Mouse (Mus musculus) forebrain, embryonic 15.5 days (tissue): ENCODE measurements around the gene C6. TPM values are rescaled to one million over a fixed set of nuclear protein-coding genes. Genes with fewer than 3 reads are reported as not detected.

Experiments
- ATAC-seq: fragments of 200-750 bp; cut with Nextera tagmentation; replicated peaks from 2 replicates; pipeline ENCODE4 v1.8.0; 2017; ENCODE audit warnings: mild to moderate bottlenecking, moderate TSS enrichment, moderate library complexity
- H3K27ac ChIP-seq: fragments of 300-500 bp; sonication (generic); replicated peaks from 2 replicates; pipeline ENCODE4 v1.5.1; 2015; ENCODE audit warnings: mild to moderate bottlenecking, inconsistent platforms
- H3K27me3 ChIP-seq: fragments of 300-500 bp; sonication (generic); 2 replicates; pipeline ENCODE4 v1.6.1; 2015; ENCODE audit warnings: inconsistent platforms
- H3K36me3 ChIP-seq: fragments of 300-500 bp; sonication (generic); 2 replicates; pipeline ENCODE4 v1.6.1; 2015; ENCODE audit warnings: mild to moderate bottlenecking, inconsistent platforms
- H3K4me1 ChIP-seq: fragments of 300-500 bp; sonication (generic); 2 replicates; pipeline ENCODE4 v1.6.1; 2015; ENCODE audit warnings: inconsistent platforms
- H3K4me2 ChIP-seq: fragments of 300-500 bp; sonication (generic); replicated peaks from 2 replicates; pipeline ENCODE4 v1.6.1; 2015; ENCODE audit warnings: mild to moderate bottlenecking, inconsistent platforms
- H3K4me3 ChIP-seq: fragments of 300-500 bp; sonication (generic); 2 replicates; pipeline ENCODE4 v1.5.1; 2015; ENCODE audit warnings: mild to moderate bottlenecking, inconsistent platforms
- H3K9ac ChIP-seq: fragments of 300-500 bp; sonication (generic); replicated peaks from 2 replicates; pipeline ENCODE4 v1.6.1; 2015; ENCODE audit warnings: mild to moderate bottlenecking, inconsistent platforms
- H3K9me3 ChIP-seq: fragments of 300-500 bp; sonication (generic); 2 replicates; pipeline ENCODE4 v1.6.1; 2016; ENCODE audit warnings: inconsistent platforms
- WGBS: fragments of 180-500 bp; shearing (Covaris S2); methylation state at CpG from one replicate; pipeline ENCODE4 v1.1.7; 2015; ENCODE audit warnings: mixed read lengths; 5-methylcytosine and 5-hydroxymethylcytosine counted together
- polyA plus RNA-seq: library from polyadenylated mRNA; unstranded; fragments of >200 nt; fragmentation: Nextera tagmentation; extraction: Ambion mirVana; gene quantifications from 2 replicates; pipeline ENCODE4 v1.2.1, GENCODE M21; 2015

Gene C6
- polyA plus RNA-seq, 1 experiment from 2014 or later = not detected

GRCm38 (mm10) chr15:4821161-4821560, 94.2 kb downstream of the C6 start:
- no peaks in the 10 kb centered on the region for H3K9me3 ChIP-seq
- no peak for ATAC-seq

GRCm38 (mm10) chr15:4821824-4822223, 94.8 kb downstream of the C6 start:
- Histone ChIP-seq H3K4me2 (no peak overlapping the region), H3K4me1 (no peaks in the 10 kb centered on the region), H3K4me3 (no peak overlapping the region), H3K36me3 (no peaks in the 10 kb centered on the region), H3K27ac (no peak overlapping the region), H3K9ac (no peak overlapping the region), H3K27me3 (no peaks in the 10 kb centered on the region), H3K9me3 (no peaks in the 10 kb centered on the region)
- no peak for ATAC-seq
- WGBS = 94% methylated on average over 8 of the region's 8 CpGs

More at GRCm38 (mm10) chr15:4821161-4821560, 94.2 kb downstream of the C6 start:
- H3K27ac ChIP-seq = no peak overlapping the region
- H3K4me3 ChIP-seq = no peak overlapping the region
- 85% methylated on average over 1 of the region's 1 CpGs for WGBS
- no peaks in the 10 kb centered on the region for H3K36me3 ChIP-seq
- no peaks in the 10 kb centered on the region for H3K4me1 ChIP-seq
- no peaks in the 10 kb centered on the region for H3K27me3 ChIP-seq
- H3K4me2 ChIP-seq = no peak overlapping the region
- no peak overlapping the region for H3K9ac ChIP-seq

- Histone ChIP-seq H3K36me3 (no peaks in the 10 kb centered on the region), H3K9me3 (no peaks in the 10 kb centered on the region), H3K4me2 (no peak overlapping the region), H3K4me3 (no peak overlapping the region), H3K27me3 (no peaks in the 10 kb centered on the region), H3K4me1 (no peaks in the 10 kb centered on the region), H3K27ac (no peak overlapping the region), H3K9ac (no peak overlapping the region)
- ATAC-seq = no peak
Measured at GRCm38 (mm10) chr15:4827736-4828135, 100.8 kb downstream of the C6 start.

- H3K27me3 ChIP-seq = no peaks in the 10 kb centered on the region
- H3K4me1 ChIP-seq = no peaks in the 10 kb centered on the region
- 90% methylated on average over 3 of the region's 3 CpGs for WGBS
- H3K27ac ChIP-seq = no peak overlapping the region
- H3K4me3 ChIP-seq = no peak overlapping the region
- H3K4me2 ChIP-seq = no peak overlapping the region
- H3K36me3 ChIP-seq = no peaks in the 10 kb centered on the region
- no peaks in the 10 kb centered on the region for H3K9me3 ChIP-seq
- no peak for ATAC-seq
- no peak overlapping the region for H3K9ac ChIP-seq
Measured at GRCm38 (mm10) chr15:4836354-4836753, 109.4 kb downstream of the C6 start.

GRCm38 (mm10) chr15:4850015-4850414, 123.0 kb downstream of the C6 start:
- no peaks in the 10 kb centered on the region for H3K36me3 ChIP-seq
- H3K9me3 ChIP-seq = no peaks in the 10 kb centered on the region
- H3K4me2 ChIP-seq = no peak overlapping the region
- no peak for ATAC-seq
- H3K4me1 ChIP-seq = no peaks in the 10 kb centered on the region
- 95% methylated on average over 1 of the region's 1 CpGs for WGBS
- H3K27ac ChIP-seq = no peak overlapping the region
- H3K9ac ChIP-seq = no peak overlapping the region
- no peak overlapping the region for H3K4me3 ChIP-seq
- H3K27me3 ChIP-seq = no peaks in the 10 kb centered on the region

Other genes starting within 250 kb of the C6 start
- not detected in 2 replicates for gene Mroh2b, start 171.6 kb downstream of the C6 start, polyA plus RNA-seq